Mouse (Mus musculus) NIH3T3 (cell line): ENCODE data around the gene Map4k3.

Source experiments
- DNase-seq: peaks from one replicate; pipeline ENCODE4 v3.0.0-alpha.2; 2012; ENCODE audit warnings: low read depth

Gene Map4k3

DNA sequence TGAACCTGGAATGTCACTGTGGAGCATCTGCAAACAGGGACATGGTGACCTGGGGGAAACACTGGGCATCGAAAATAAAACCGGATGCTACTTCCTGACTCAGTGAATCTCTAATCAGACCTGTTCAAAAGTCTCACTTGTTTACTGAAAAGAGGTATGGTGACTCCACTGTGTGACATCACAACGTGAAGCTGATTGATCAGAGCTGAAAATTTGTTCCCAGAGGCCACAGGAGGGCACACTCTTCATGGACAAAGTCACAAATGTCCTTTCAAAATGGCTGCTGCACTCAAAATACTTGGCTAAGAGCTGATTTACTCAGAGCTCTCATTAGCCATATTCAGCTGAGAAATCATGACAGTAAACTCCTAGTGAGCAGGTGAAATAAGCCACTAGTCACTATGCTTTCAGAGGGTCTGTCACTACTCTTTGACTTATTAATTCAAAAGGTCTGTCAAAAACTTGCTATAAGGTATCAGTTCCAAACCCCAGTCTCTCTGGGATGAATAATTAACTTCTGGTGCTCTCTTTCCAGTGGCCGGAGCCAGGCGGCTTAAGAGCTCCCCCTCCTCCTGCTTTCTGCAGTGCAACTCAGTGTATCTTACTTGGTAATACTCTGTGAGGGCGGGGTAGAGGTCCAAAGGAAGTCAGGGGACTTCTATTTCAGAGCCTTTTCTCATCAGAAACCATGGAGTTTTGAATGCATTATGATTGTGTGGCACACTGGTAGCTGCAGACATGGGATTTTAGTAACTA is 44.3 kb downstream of the Map4k3 start:
- DNase-seq, result peak; percentile 35

DNA sequence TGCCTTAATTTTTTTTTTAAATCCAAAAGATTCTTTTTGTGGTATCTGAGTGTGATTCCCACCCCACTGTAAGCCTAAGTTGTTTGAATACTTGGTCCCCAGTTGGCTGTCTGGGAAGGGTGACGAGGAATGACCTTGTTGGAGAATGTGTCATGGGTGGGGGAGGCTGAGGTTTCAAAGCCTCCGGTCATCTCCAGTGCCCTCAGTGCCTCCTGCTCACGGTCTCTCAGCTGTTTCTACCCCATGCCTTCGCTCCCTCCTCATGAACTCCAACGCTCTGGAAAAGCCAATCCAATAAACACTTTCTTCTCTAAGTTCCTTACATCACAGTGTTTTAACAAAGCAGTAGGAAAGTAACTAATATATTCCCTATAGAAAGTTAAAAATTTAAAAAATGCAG is 45.2 kb downstream of the Map4k3 start:
- no peak for DNase-seq

DNA sequence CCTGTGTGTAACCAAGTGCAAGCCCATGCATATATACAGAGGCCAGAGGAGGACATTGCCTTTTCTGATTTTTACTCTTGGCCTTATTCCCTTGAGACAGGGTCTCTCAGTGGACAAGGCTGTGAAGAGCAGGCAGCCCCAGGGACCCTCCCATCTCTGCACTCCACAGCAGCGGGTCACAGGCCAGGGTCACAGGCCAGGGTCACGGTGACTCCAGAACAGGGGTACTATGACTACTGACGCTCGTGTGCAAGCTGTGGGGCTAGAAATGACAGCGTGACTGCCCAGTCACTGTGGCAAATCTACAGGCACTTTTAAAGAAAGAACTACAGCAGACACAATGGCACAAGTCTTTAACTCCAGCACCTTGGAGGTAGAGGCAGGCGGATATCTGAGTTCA is 50.1 kb downstream of the Map4k3 start:
- DNase-seq, result no peak

DNA sequence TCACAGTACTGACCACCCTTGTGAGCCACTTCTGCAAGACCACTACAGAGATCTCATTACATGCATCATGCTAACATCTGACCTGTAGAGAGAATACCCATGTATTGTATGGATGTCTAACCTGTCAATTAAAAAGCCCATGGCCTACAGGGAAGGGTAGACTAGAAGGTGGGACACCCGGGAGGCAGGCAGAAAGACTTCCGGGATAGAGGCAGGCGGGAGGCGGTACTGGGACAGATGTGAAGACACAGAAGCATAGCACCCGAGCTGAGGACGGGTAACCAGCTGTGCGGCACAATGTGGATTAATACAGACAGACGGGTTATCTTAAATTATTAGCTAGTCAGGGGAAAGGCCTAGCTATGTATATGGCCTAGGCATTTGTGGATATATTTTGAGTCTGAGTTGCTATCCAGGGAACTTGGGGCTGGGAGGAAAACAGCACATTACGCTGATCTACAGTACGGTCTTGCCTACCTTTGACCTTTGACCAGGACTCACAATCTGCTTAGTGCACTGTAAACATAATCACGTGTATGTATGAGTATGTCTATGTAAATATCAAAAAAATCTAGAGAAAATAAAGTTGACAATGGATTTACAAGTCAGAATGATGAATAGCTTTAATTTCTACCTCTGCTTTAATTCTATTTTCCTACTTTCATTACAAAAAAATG is 51.3 kb downstream of the Map4k3 start:
- no peak for DNase-seq

DNA sequence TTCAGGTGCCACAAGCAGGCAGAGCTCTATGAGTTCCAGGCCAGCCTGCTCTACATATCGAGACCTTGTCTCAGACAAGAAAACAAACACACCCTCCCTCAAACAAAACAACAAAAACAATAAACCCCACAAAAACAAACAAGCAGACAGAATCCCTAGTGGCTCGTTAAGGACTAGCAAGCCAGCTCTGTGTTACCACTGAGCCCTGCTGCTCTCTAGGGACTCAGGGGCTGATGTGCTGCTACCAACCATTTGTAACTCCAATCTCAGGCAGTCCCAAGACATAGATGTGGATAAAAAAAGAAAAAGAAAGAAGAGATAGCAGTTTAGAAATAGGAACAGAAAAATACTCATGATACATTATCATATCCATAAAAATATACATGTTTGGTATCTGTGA is 52.1 kb downstream of the Map4k3 start:
- no peak for DNase-seq

DNA sequence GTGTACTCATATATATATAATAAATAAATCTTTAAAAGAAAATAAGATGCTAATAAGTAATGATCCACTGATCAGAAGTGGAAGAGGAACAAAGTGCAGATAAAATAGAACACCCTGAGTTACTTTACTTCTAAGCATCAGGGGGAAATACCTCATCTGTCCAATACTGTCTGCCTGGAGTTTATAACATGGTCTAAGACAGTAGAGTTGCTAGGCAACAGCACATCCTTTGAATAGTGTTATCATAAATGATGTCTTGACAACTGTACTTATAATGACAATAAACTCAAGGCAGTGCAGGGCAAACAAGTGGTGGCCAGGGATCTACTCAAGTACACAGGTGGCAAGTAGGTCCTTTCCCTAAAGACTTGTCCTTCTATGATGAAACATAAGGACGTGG is 57.9 kb downstream of the Map4k3 start:
- DNase-seq, result no peak

DNA sequence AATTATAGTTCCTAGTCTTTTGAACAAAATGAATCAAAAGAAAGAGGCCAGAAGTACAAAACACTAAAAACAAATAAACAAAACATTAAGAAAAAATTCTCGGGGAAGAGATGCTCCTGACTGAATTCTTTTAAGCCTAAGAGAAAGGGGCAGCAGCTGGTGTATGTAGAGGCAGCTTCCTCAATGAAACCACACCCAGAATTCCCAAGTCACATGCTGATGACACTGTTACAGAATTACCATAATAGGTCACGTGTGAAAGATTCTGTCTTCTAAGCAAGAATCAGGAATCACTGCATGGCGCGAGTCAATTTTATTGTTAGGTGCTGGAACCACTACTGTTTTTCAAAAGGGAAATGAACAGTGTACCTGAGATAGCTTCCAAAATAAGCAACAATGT is 64.7 kb downstream of the Map4k3 start:
- no peak for DNase-seq

DNA sequence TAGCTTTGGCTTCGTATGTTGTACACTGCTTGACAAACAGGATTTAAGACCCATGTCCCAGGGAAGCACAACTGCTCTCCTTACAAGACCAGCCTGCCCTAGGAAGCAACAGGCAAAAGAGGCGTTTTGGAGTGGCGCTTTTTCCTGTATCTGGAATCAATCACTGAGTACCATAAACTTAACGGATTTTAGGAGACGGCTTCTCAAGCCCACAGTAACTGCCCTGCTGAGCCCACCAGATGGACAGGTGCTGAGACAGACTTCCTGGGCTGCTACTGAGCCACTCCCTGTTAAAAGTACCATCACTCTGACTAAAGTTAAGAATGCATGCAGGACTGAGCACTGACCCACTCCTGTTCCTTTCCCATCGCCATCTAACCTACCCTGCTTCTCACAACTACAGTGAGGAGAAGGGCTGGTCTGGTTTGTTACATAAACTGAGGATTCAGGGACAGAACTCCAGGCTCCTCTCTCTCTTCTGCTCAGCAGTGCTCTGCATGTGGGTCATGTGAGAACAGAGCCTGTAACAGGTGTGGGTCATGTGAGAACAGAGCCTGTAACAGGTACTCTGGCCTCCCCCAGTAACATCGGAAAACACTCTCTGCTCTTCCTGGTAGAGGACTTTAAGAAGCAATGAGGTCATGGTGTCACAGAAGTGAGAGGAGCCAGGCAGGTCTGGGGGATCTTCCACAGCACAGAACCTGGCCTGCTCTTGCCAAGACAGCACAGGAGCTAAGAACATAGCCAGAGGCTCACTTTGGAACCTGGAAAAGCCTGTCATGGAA is 65.3 kb downstream of the Map4k3 start:
- DNase-seq, result no peak

DNA sequence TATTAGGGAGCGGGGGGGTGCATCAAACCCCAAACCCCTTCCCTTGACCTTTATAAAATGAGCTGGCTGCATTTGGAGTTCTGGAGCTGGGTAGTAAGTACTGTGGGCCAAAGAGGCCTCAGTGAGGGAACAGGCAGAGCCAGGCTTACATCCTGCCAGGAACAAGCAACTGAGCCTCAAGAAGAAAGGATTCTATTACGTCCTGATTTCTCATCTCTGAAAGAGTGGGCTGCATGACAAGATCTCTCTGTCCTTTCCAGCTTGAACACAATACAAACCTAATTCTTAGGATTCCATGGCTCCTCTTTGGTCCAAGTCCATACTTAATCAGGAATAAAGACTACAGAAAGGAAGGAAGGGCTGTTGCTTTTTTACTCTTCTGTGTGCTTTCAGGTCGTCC is 66.4 kb downstream of the Map4k3 start:
- DNase-seq, result no peak

DNA sequence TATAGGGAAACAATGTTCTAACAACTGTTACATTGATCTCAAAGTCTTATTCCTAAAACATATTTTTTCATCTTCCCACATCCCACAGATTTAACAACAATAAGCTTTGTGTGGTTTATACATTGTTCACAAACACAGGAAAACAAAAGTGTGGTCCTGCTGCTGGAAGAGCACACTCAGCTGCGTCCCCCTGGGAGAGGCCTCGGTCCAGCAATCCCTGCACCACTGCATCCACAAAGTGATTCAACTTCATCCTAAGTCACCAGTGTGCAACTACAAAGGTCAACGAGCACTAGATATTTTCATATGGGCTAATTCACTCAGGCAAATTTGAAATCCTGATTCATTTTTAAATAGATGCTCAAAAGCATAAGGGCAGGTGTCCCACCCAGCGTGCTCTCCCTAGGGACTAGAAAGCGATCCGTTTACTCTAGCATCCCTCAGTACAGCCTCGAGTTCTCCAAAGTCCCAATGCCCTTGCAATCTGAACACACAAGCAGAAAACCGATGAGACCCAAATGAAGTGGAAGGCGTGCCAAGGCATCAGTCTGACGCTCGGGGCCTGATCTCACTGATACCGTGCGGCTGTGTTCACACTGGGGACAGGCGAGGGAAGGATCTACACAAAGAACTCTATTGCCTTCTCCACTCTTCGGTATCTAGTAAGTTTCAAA is 67.4 kb downstream of the Map4k3 start:
- no peak for DNase-seq

DNA sequence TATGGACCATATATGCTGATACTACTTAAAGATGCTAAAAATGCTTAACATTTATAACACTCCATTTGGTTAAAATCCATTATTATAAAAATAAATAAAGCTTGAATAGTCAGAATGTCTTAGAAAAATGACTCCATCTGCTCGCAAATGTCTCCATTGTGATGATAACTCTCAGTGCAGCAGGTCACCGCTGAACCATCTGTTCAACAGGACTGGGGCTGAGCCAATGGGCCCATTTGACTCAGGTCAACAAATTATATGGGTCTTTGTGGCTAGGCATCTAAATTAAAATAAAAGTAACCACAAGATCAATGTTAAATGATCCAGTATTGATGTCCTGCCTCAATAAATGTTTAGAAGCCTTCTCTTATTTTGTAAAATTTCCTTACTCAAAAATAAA is 68.1 kb downstream of the Map4k3 start:
- DNase-seq, result no peak

DNA sequence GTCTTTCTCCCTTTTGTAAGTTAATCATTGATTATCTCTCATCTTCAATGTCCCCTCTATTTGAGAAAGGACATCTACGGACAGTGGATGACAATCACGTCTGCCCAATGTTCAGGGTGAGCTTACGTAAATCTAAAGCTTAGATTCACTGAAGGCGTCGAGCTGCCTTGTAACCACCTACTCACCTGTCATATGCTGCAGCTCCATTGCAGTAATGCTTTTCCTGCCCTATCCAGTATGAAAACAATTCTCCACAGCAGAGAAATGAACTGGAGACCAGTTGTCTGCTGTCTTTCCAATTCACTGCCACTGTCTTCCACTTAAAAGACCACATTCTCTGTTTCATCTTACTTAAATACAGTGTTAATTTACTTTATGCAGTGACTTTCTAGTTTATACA is 68.5 kb downstream of the Map4k3 start:
- DNase-seq, result no peak

DNA sequence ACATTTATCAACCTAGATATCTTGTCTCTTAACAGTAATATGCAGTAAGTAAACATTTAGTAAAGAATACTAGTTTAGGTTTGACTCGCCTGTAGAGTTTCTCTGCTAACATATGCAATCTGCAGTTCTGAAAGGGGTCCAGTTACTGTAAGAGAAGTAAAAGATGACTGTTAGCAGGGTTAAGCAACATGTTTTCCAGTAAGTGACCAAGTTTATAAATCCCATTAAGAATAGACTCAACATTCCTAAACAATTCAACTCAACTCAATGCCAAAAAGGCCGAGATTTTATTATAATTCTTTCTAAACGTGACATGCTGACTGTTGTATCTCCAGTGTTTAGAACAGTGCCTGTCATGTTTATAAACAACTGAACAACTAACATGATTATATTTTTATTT is 74.0 kb downstream of the Map4k3 start:
- peak; percentile 8 for DNase-seq

DNA sequence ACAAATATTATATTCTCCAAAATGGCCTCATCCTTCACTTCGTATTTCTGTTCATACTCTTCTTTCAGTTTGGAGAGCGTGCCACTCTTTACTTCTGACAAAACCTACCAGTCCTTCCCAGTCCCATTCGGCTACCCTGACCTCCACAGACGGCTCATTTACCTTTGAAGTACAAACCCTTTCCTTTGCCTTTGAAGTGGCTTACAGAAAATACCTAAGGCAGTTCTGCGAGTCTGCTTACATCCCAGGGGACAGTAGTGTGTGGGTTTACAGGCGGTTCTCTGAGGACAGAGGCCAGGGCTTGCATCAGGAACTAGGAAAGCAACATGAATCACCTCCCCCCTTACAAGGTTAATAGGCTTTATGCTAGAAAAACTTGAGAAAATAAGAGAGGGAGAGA is 75.5 kb downstream of the Map4k3 start:
- peak; percentile 19 for DNase-seq

DNA sequence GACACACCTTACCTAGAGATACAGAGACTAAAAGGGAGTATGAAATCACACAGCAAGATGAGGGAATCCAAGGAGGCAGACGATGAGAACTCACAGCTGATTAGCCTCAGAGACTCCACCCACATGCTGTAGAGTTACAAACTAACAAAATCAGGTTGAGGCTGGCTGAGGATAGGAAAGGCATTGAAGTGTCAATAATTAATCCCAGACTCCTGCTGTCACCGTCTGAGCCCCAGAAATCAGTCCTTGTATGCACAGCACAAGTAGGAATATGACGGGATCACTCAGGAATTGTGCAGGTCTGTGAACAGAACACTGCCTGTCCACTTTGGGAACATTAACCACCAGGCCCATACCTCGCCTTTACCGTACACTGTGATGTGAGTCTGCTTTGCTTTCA is 81.4 kb downstream of the Map4k3 start:
- DNase-seq, result no peak

DNA sequence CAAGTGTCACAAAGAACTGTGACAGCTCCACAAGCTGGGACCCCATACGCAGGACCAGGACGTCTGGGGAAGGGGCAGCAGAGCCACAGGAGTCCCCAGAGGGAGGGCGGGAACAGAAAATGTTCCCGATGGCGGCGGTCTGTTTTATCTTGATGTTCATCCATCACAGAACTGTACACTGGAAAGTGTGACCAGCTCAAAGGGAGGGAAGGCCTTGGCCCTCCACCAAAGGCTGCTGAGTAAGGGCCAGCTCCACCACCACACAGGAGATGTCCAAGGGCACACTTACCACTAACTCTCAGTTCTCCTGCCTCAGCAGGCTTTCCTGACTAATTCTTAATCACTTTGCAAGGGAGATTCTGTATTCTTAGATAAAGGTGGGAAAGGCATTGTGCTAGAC is 82.2 kb downstream of the Map4k3 start:
- no peak for DNase-seq

DNA sequence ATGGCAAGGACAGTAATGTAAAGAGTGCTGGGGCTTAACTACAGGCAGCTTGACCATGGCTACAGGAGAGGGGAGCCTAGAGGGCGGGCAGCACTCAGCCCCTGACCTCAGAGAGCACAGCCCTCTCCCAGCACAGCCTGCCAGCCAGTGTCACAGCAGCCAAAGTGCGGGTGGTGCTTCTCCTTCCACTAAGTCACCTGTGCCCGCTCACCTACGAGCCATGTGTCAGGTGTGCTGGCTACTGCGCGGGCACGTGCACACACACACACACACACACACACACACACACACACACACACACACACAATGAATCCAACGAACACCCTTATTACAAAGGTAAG is 82.6 kb downstream of the Map4k3 start:
- no peak for DNase-seq

DNA sequence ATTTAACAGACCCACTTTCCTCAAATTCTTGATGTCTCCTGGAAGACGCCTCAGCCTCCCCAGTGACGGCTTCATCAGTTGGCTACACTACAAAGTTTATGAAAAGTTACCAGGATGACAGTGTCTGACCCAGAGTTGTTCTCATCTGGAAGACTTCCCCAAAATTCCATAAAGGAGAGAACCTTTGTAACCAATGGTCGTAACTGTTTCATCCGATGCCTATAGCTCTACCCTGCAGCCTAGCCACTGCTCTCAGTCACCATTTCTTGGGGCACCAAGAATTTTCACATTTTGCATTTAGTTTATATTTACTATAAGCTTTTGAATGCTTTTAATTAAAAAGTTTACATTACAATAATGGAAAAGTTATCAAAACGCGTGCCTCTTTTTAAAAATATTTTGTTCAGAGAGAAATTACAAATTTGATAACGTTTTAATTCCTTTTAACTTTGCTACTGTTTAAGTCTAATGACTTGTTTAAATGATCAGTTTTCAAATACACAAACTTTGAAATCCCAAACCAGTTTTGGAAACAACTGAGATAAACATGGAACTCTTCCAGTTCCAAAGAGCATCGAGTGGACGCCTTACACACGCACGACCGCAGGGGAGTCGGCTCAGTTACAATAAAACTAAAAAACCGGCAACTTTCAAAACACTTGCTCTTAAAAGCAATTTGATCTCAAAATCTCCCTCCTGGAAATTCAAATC is 83.1 kb downstream of the Map4k3 start:
- no peak for DNase-seq

DNA sequence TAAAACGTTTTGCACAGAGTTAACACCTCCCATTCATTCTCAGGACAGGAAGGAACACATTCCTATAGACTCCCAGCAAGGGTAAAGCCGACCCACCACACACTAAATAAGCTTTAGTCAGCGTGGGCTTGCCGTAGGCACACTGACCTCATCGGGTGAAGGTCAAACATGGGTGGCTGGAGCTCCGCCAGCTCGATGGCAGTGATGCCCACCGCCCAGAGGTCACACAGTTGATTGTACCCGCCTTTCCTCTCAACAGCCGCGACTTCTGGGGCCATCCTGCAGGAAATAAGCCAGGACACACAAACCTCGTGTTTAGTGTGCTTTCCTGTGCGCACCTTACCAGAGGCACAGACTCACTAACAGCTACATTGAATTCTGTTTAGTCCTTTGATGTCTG is 83.7 kb downstream of the Map4k3 start:
- no peak for DNase-seq

DNA sequence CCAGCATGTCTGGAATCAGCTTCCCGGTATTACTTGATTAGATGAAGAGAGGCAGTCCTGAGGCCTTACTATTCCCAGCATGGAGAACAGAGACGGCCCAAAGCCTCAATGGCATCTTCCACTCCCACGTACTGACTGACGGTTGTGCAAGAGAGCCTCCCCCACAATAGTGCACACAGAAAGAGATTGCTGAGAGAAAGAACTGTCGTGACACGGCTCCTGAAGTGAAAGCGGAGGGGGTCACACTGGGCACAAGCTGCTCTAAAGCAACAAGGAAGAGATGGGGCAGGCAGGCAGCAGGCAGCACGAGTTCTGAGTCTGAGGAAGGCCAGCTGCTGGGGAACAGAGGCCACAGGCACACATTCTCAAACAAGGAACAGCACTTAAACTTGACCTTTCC is 90.2 kb downstream of the Map4k3 start:
- no peak for DNase-seq

DNA sequence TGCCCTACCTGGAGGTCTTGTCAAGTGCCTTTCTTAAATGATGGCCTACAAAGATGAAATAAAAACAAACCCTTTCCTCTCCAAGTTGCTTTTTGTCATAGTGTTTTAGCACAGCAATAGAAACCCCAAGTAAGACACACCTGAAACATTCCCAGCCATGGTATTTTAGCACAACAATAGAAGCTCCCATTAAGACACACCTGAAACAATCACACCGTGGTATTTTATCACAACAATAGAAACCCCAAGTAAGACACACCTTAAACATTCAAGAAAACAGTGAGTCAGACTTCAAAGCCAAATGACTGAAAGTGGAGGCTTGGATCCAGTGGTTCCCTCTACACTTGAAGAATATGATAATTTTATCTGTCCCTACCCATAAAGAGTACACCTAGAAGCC is 92.5 kb downstream of the Map4k3 start:
- no peak for DNase-seq

DNA sequence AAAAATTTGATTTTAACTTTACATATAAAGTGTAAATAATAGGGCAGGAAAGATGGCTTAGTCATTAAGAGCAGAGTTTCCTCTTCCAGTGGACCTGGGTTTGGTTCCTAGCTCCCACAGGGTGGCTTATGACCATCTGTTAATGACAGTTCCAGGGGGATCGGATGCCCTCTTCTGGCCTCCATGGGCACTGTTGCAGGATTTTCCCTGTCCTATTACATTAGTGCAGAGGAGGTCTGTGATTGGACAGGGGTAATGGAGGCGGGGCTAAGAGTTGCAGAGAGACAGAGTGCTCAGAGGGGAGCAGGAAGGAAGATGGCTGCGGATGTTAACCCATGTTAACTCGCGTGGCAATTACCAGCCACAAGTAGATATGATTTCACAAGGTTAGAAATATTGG is 95.4 kb downstream of the Map4k3 start:
- no peak for DNase-seq
